Mouse (Mus musculus): ENCODE results near the gene Chmp4b. TPM values are rescaled to one million over a fixed set of nuclear protein-coding genes. Genes with fewer than 3 reads are reported as not detected.
A peak's percentile ranks its signal among the peaks of the same experiment; 100 is the strongest.

Chmp4b gene
- polyA plus RNA-seq, 1 experiment = 102 TPM

- TF ChIP-seq POLR2A (IDR thresholded peaks at IDR 0.05; ENCODE audit: low read depth, low read length) (peak; percentile 40), CTCF (conservative IDR thresholded peaks at IDR 0.05; ENCODE audit: insufficient read depth, insufficient read length, low read depth, low read length) (peak; percentile 64)
- peak within 1 kb of the TSS; percentile 88 for H3K27ac ChIP-seq (ENCODE audit: insufficient read depth, low read depth, low read length)
- peak within 1 kb of the TSS; percentile 71 for H3K4me3 ChIP-seq (ENCODE audit: insufficient read depth, low read depth, low read length)
- peaks cover 7% of the 10 kb centered on the region; the same call in 1 of the 2 replicates for H3K4me1 ChIP-seq (ENCODE audit: control insufficient read depth, insufficient read depth, low read length)
- H3K36me3 ChIP-seq (ENCODE audit: control insufficient read depth, insufficient read depth, low read length) = no peaks in the 10 kb centered on the region
- WGBS = under 1% methylated on average over 92 of the region's 98 CpGs
- H3K27me3 ChIP-seq (replicated peaks; ENCODE audit: control insufficient read depth, insufficient read depth, low read length) = no peaks in the 10 kb centered on the region
- peak; percentile 93 for DNase-seq
Observed at GRCm38 (mm10) chr2:154613118-154614115, 38.1 kb upstream of the Chmp4b start, which contains the start of the genes Zfp341 and 4930519P11Rik. Gene Zfp341, plus strand, starts transcription at chr2:154613297. Gene 4930519P11Rik, minus strand, starts transcription at chr2:154613437.

GRCm38 (mm10) chr2:154614841-154615576 is 36.5 kb upstream of the Chmp4b start:
- peak overlapping the region; percentile 74 for H3K27ac ChIP-seq (ENCODE audit: insufficient read depth, low read depth, low read length)

GRCm38 (mm10) chr2:154615674-154616073 is 35.8 kb upstream of the Chmp4b start:
- no peaks in the 10 kb centered on the region for H3K27me3 ChIP-seq (replicated peaks; ENCODE audit: control insufficient read depth, insufficient read depth, low read length)
- no peak for DNase-seq
- H3K36me3 ChIP-seq (ENCODE audit: control insufficient read depth, insufficient read depth, low read length) = no peaks in the 10 kb centered on the region
- H3K4me3 ChIP-seq (ENCODE audit: insufficient read depth, low read depth, low read length) = no peak overlapping the region
- H3K27ac ChIP-seq (ENCODE audit: insufficient read depth, low read depth, low read length) = peak overlapping the region; percentile 74; the same call in 1 of the 2 replicates
- H3K4me1 ChIP-seq (ENCODE audit: control insufficient read depth, insufficient read depth, low read length) = peaks cover 7% of the 10 kb centered on the region; the same call in 1 of the 2 replicates
- TF ChIP-seq POLR2A (IDR thresholded peaks at IDR 0.05; ENCODE audit: low read depth, low read length) (no peak), CTCF (conservative IDR thresholded peaks at IDR 0.05; ENCODE audit: insufficient read depth, insufficient read length, low read depth, low read length) (no peak)
- WGBS = 69% methylated on average over 5 of the region's 5 CpGs

More at GRCm38 (mm10) chr2:154614841-154615576, 36.5 kb upstream of the Chmp4b start:
- peaks cover 7% of the 10 kb centered on the region; the same call in 1 of the 2 replicates for H3K4me1 ChIP-seq (ENCODE audit: control insufficient read depth, insufficient read depth, low read length)
- no peak for TF ChIP-seq POLR2A (IDR thresholded peaks at IDR 0.05; ENCODE audit: low read depth, low read length)
- no peak for TF ChIP-seq CTCF (conservative IDR thresholded peaks at IDR 0.05; ENCODE audit: insufficient read depth, insufficient read length, low read depth, low read length)
- no peaks in the 10 kb centered on the region for H3K36me3 ChIP-seq (ENCODE audit: control insufficient read depth, insufficient read depth, low read length)
- H3K27me3 ChIP-seq (replicated peaks; ENCODE audit: control insufficient read depth, insufficient read depth, low read length) = no peaks in the 10 kb centered on the region
- peak overlapping the region; percentile 9 for H3K4me3 ChIP-seq (ENCODE audit: insufficient read depth, low read depth, low read length)
- peak; percentile 39 for DNase-seq
- 42% methylated on average over 19 of the region's 19 CpGs for WGBS

- Histone ChIP-seq H3K4me3 (ENCODE audit: insufficient read depth, low read depth, low read length) (no peak overlapping the region), H3K4me1 (ENCODE audit: control insufficient read depth, insufficient read depth, low read length) (peaks cover 7% of the 10 kb centered on the region; the same call in 1 of the 2 replicates), H3K36me3 (ENCODE audit: control insufficient read depth, insufficient read depth, low read length) (no peaks in the 10 kb centered on the region), H3K27ac (ENCODE audit: insufficient read depth, low read depth, low read length) (no peak overlapping the region), H3K27me3 (replicated peaks; ENCODE audit: control insufficient read depth, insufficient read depth, low read length) (no peaks in the 10 kb centered on the region)
- TF ChIP-seq CTCF (conservative IDR thresholded peaks at IDR 0.05; ENCODE audit: insufficient read depth, insufficient read length, low read depth, low read length) = no peak
- TF ChIP-seq POLR2A (IDR thresholded peaks at IDR 0.05; ENCODE audit: low read depth, low read length) = no peak
- 93% methylated on average over 3 of the region's 3 CpGs for WGBS
- DNase-seq = no peak
Observed at GRCm38 (mm10) chr2:154617061-154617460, 34.4 kb upstream of the Chmp4b start.

GRCm38 (mm10) chr2:154621684-154622083 is 29.8 kb upstream of the Chmp4b start:
- DNase-seq = peak; percentile 63

GRCm38 (mm10) chr2:154624137-154624536 is 27.4 kb upstream of the Chmp4b start:
- no peaks in the 10 kb centered on the region for H3K4me1 ChIP-seq (ENCODE audit: control insufficient read depth, insufficient read depth, low read length)
- no peaks in the 10 kb centered on the region for H3K27me3 ChIP-seq (replicated peaks; ENCODE audit: control insufficient read depth, insufficient read depth, low read length)
- DNase-seq = no peak

More at GRCm38 (mm10) chr2:154621684-154622083, 29.8 kb upstream of the Chmp4b start:
- Histone ChIP-seq H3K4me1 (ENCODE audit: control insufficient read depth, insufficient read depth, low read length) (no peaks in the 10 kb centered on the region), H3K36me3 (ENCODE audit: control insufficient read depth, insufficient read depth, low read length) (no peaks in the 10 kb centered on the region), H3K4me3 (ENCODE audit: insufficient read depth, low read depth, low read length) (no peak overlapping the region), H3K27me3 (replicated peaks; ENCODE audit: control insufficient read depth, insufficient read depth, low read length) (no peaks in the 10 kb centered on the region), H3K27ac (ENCODE audit: insufficient read depth, low read depth, low read length) (no peak overlapping the region)
- TF ChIP-seq POLR2A (IDR thresholded peaks at IDR 0.05; ENCODE audit: low read depth, low read length) (no peak), CTCF (conservative IDR thresholded peaks at IDR 0.05; ENCODE audit: insufficient read depth, insufficient read length, low read depth, low read length) (peak; percentile 34; the same call in 1 of the 2 replicates)
- WGBS = 52% methylated on average over 5 of the region's 5 CpGs

More at GRCm38 (mm10) chr2:154624137-154624536, 27.4 kb upstream of the Chmp4b start:
- Histone ChIP-seq H3K4me3 (ENCODE audit: insufficient read depth, low read depth, low read length) (no peak overlapping the region), H3K36me3 (ENCODE audit: control insufficient read depth, insufficient read depth, low read length) (no peaks in the 10 kb centered on the region), H3K27ac (ENCODE audit: insufficient read depth, low read depth, low read length) (no peak overlapping the region)
- TF ChIP-seq CTCF (conservative IDR thresholded peaks at IDR 0.05; ENCODE audit: insufficient read depth, insufficient read length, low read depth, low read length) (no peak), POLR2A (IDR thresholded peaks at IDR 0.05; ENCODE audit: low read depth, low read length) (no peak)

All from kidney, adult 2 months (tissue).